Mouse (Mus musculus) CD4-positive, CD25-positive, alpha-beta regulatory T cell, adult 2 months (primary cell): ENCODE data around the gene Slc25a23.

Experiments used
- DNase-seq: peaks from one replicate; pipeline ENCODE4 v3.0.0-alpha.2; 2012; ENCODE audit warnings: low read depth, low spot score

The Slc25a23 gene

GRCm38 (mm10) chr17:57059486-57059977 lies at the start of gene Slc25a23:
Slc25a23 (minus strand) TSS chr17:57059863.
- peak; percentile 78 for DNase-seq

GRCm38 (mm10) chr17:57108666-57109171 lies 49.1 kb upstream of the Slc25a23 start:
- DNase-seq: peak; percentile 65

- no peak for DNase-seq
Observed at GRCm38 (mm10) chr17:57108040-57108665, 48.5 kb upstream of the Slc25a23 start.

GRCm38 (mm10) chr17:57107064-57107463 lies 47.4 kb upstream of the Slc25a23 start:
- no peak for DNase-seq

- no peak for DNase-seq
Observed at GRCm38 (mm10) chr17:57106035-57106368, 46.3 kb upstream of the Slc25a23 start.

GRCm38 (mm10) chr17:57105181-57106034 lies 45.7 kb upstream of the Slc25a23 start, which contains the start of gene Tnfsf9:
Tnfsf9 (plus strand) TSS chr17:57105325.
- DNase-seq: peak; percentile 53

GRCm38 (mm10) chr17:57104496-57104895 lies 44.8 kb upstream of the Slc25a23 start:
- no peak for DNase-seq

GRCm38 (mm10) chr17:57102276-57102675 lies 42.6 kb upstream of the Slc25a23 start:
- no peak for DNase-seq

- DNase-seq: no peak
Observed at GRCm38 (mm10) chr17:57099629-57100325, 40.1 kb upstream of the Slc25a23 start.

- no peak for DNase-seq
Observed at GRCm38 (mm10) chr17:57098321-57098720, 38.7 kb upstream of the Slc25a23 start.

- DNase-seq: peak; percentile 91
Observed at GRCm38 (mm10) chr17:57096623-57096920, 36.9 kb upstream of the Slc25a23 start.

GRCm38 (mm10) chr17:57095855-57096622 lies 36.4 kb upstream of the Slc25a23 start:
- peak; percentile 50 for DNase-seq

GRCm38 (mm10) chr17:57094222-57094621 lies 34.6 kb upstream of the Slc25a23 start:
- DNase-seq: no peak

GRCm38 (mm10) chr17:57087049-57087832 lies 27.6 kb upstream of the Slc25a23 start, which contains the start of gene Tubb4a:
Tubb4a (minus strand) TSS chr17:57087782.
- DNase-seq: no peak

GRCm38 (mm10) chr17:57085970-57086757 lies 26.5 kb upstream of the Slc25a23 start:
- DNase-seq: no peak

GRCm38 (mm10) chr17:57082481-57082880 lies 22.8 kb upstream of the Slc25a23 start:
- DNase-seq: no peak

GRCm38 (mm10) chr17:57081234-57081842 lies 21.7 kb upstream of the Slc25a23 start:
- no peak for DNase-seq

GRCm38 (mm10) chr17:57079919-57080318 lies 20.3 kb upstream of the Slc25a23 start:
- no peak for DNase-seq

GRCm38 (mm10) chr17:57078336-57078735 lies 18.7 kb upstream of the Slc25a23 start, which contains the start of gene Dennd1c:
Dennd1c (minus strand) TSS chr17:57078514.
- peak; percentile 86 for DNase-seq
